Mouse (Mus musculus) common myeloid progenitor, adult 5-6 weeks (primary cell): ENCODE measurements around the gene Dpy19l1. TPM values are rescaled to one million over a fixed set of nuclear protein-coding genes. Genes with fewer than 3 reads are reported as not detected.

Source experiments
- ATAC-seq: replicated peaks from 2 replicates; pipeline ENCODE4 v1.8.0; 2016; ENCODE audit warnings: low read depth, mild to moderate bottlenecking, moderate TSS enrichment, inconsistent platforms; ENCODE audit not compliant: poor library complexity, severe bottlenecking
- total RNA-seq: library from RNA; stranded (forward); fragments of 200-1000, 187-1606 nt; gene quantifications from 2 replicates; pipeline ENCODE4 v1.2.3, GENCODE M21; 2017

The Dpy19l1 gene
- total RNA-seq, 1 experiment from 2014 or later: 69.0 TPM

DNA sequence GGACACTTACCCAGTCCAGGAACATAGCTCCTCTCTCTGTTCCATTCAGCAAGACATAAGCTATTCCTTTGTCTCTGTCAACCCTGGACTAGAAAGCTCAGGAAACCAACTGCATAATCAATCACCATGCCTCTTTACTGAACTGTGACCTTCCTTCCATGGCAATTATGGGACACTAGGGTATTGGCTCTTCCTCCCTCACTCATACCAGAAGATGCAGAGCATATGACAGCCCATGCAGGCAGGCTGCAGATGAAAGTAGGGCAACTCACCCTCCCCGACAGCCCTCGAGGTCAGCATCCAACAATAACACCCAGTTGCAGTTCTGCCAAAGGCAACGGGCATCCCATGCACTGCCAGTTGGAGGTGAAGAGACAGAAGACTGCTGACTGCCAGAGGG, 123.6 kb downstream of the Dpy19l1 start:
- no peak for ATAC-seq

DNA sequence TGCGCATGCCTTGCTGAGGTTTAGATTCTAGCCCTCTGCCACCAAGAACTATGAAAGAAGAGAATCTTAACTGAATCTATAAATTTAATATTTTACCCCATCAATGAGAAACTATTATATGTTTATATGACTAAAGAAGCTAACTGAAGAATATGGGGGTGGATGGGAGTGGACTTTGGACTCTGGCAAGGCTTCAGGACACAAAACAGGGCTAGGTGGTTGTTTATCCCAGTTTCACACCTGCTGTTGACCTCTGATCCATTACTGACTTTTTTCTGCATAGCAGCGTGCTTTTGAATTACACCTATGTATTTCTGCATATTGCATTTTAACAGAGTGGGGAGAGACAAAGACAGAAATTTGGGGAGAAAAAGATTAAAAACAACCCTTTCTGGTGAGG, 124.1 kb downstream of the Dpy19l1 start:
- ATAC-seq: no peak

Other genes starting within 250 kb of the Dpy19l1 start
- gene Cypt4, start 122.1 kb upstream of the Dpy19l1 start, total RNA-seq: not detected in 2 replicates
- gene Dpy19l2, start 193.2 kb upstream of the Dpy19l1 start, total RNA-seq: not detected in 2 replicates